Mouse (Mus musculus) hindbrain, embryonic 13.5 days (tissue): Measurements from ENCODE around the gene Cacna2d1. TPM values are rescaled to one million over a fixed set of nuclear protein-coding genes. Genes with fewer than 3 reads are reported as not detected.

Source experiments
- ATAC-seq: fragments of 200-750 bp; cut with Nextera tagmentation; 2 replicates; pipeline ENCODE4 v1.8.0; 2017; ENCODE audit warnings: moderate TSS enrichment; ENCODE audit not compliant: low FRiP score
- H3K27ac ChIP-seq: fragments of 300-500 bp; sonication (generic); 2 replicates; pipeline ENCODE4 v1.5.1; 2015; ENCODE audit warnings: inconsistent platforms, mild to moderate bottlenecking, moderate library complexity
- H3K27me3 ChIP-seq: fragments of 300-500 bp; sonication (generic); 2 replicates; pipeline ENCODE4 v1.6.1; 2015; ENCODE audit warnings: mild to moderate bottlenecking, inconsistent platforms
- H3K36me3 ChIP-seq: fragments of 300-500 bp; sonication (generic); 2 replicates; pipeline ENCODE4 v1.6.1; 2015; ENCODE audit warnings: mild to moderate bottlenecking, inconsistent platforms
- H3K4me1 ChIP-seq: fragments of 300-500 bp; sonication (generic); replicated peaks from 2 replicates; pipeline ENCODE4 v1.6.1; 2015; ENCODE audit warnings: inconsistent platforms
- H3K4me2 ChIP-seq: fragments of 300-500 bp; sonication (generic); 2 replicates; pipeline ENCODE4 v1.6.1; 2015; ENCODE audit warnings: inconsistent platforms, mild to moderate bottlenecking, moderate library complexity
- H3K4me3 ChIP-seq: fragments of 300-500 bp; sonication (generic); 2 replicates; pipeline ENCODE4 v1.5.1; 2015; ENCODE audit warnings: mild to moderate bottlenecking, inconsistent platforms
- H3K9ac ChIP-seq: fragments of 300-500 bp; sonication (generic); 2 replicates; pipeline ENCODE4 v1.6.1; 2015; ENCODE audit warnings: mild to moderate bottlenecking, inconsistent platforms
- H3K9me3 ChIP-seq: fragments of 300-500 bp; sonication (generic); 2 replicates; pipeline ENCODE4 v1.6.1; 2016; ENCODE audit warnings: inconsistent platforms
- WGBS: fragments of 180-500 bp; shearing (Covaris S2); methylation state at CpG from one replicate; pipeline ENCODE4 v1.1.7; 2015; 5-methylcytosine and 5-hydroxymethylcytosine counted together
- polyA plus RNA-seq: library from polyadenylated mRNA; unstranded; fragments of >200 nt; fragmentation: Nextera tagmentation; extraction: Ambion mirVana; gene quantifications from 2 replicates; pipeline ENCODE4 v1.2.1, GENCODE M21; 2015

Gene Cacna2d1
- polyA plus RNA-seq, 1 experiment from 2014 or later: 38.5 TPM

- no peak overlapping the region for H3K27ac ChIP-seq
- H3K27me3 ChIP-seq: no peaks in the 10 kb centered on the region
- H3K36me3 ChIP-seq: no peaks in the 10 kb centered on the region
- ATAC-seq: no peak
- WGBS: 62% methylated on average over 6 of the region's 6 CpGs
- no peaks in the 10 kb centered on the region for H3K4me1 ChIP-seq
- no peaks in the 10 kb centered on the region for H3K9me3 ChIP-seq
- H3K9ac ChIP-seq: no peak overlapping the region
- H3K4me2 ChIP-seq: no peak overlapping the region
- no peak overlapping the region for H3K4me3 ChIP-seq
Measured at GRCm38 (mm10) chr5:16265385-16265784, 330.9 kb downstream of the Cacna2d1 start.

DNA sequence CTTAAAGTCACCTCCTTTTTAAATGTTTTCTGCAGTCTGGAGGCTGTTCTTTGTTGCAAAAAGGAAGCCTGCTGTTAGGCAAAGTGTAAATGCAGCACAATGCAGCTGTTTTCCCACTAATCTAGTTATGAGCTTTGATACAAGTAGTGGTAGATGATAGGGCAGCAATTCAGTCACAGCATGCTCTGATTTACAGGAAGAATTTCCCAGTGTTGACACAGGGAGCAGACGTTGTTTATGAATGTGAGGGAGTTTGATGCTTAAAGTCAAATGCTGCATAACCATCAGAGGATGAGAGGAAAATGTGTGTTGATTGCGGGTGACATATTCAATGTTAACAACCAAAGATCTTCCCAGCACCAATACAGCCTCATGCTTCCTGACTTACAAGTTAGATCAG, 342.6 kb downstream of the Cacna2d1 start:
- H3K27ac ChIP-seq: no peak overlapping the region
- H3K9me3 ChIP-seq: no peaks in the 10 kb centered on the region
- H3K4me1 ChIP-seq: no peaks in the 10 kb centered on the region
- 0 out of 2 replicates have a peak, but pooled peaks cover 7% of the 10 kb centered on the region for H3K36me3 ChIP-seq
- H3K27me3 ChIP-seq: no peaks in the 10 kb centered on the region
- H3K4me2 ChIP-seq: no peak overlapping the region
- ATAC-seq: no peak
- H3K4me3 ChIP-seq: no peak overlapping the region
- H3K9ac ChIP-seq: no peak overlapping the region
- 69% methylated on average over 2 of the region's 2 CpGs for WGBS

GRCm38 (mm10) chr5:16281229-16281628, 346.7 kb downstream of the Cacna2d1 start:
- no peak for ATAC-seq
- H3K4me1 ChIP-seq: no peaks in the 10 kb centered on the region
- no peaks in the 10 kb centered on the region for H3K27me3 ChIP-seq
- no peaks in the 10 kb centered on the region for H3K9me3 ChIP-seq
- 88% methylated on average over 5 of the region's 5 CpGs for WGBS
- H3K36me3 ChIP-seq: 0 out of 2 replicates have a peak, but pooled peaks cover 5% of the 10 kb centered on the region
- no peak overlapping the region for H3K4me2 ChIP-seq
- H3K4me3 ChIP-seq: no peak overlapping the region
- no peak overlapping the region for H3K9ac ChIP-seq
- no peak overlapping the region for H3K27ac ChIP-seq

DNA sequence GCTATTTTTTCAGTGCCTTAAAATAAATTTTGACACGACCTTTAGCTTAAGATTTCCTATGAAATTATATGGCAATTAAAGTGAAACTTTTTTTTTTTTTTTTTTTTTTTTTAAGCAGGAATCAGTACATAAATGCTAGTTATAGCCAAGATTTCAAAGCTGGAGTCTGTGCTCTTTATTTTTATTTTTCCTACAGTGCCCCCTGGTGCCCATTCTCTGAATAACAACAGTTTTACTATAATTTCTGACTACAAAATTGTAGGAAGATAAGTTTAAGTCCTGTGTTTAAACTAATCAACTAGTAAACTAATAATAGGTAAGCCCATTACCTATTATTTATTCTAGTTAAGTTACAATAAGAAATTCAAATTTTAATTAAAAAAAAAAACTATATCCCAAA, 358.7 kb downstream of the Cacna2d1 start:
- no peak overlapping the region for H3K4me2 ChIP-seq
- 27% methylated on average over 1 of the region's 1 CpGs for WGBS
- peaks cover 3% of the 10 kb centered on the region; the same call in 1 of the 2 replicates for H3K4me1 ChIP-seq
- H3K36me3 ChIP-seq: no peaks in the 10 kb centered on the region
- ATAC-seq: 0 out of 2 replicates have a peak, but pooled peaks have one; percentile 17
- H3K9ac ChIP-seq: no peak overlapping the region
- no peak overlapping the region for H3K4me3 ChIP-seq
- no peak overlapping the region for H3K27ac ChIP-seq
- H3K27me3 ChIP-seq: no peaks in the 10 kb centered on the region
- H3K9me3 ChIP-seq: no peaks in the 10 kb centered on the region

GRCm38 (mm10) chr5:16293825-16294224, 359.3 kb downstream of the Cacna2d1 start:
- 79% methylated on average over 4 of the region's 4 CpGs for WGBS

GRCm38 (mm10) chr5:16294708-16295107, 360.2 kb downstream of the Cacna2d1 start:
- Histone ChIP-seq H3K4me1 (peaks cover 3% of the 10 kb centered on the region; the same call in 1 of the 2 replicates), H3K36me3 (no peaks in the 10 kb centered on the region), H3K9ac (no peak overlapping the region), H3K4me2 (no peak overlapping the region), H3K9me3 (no peaks in the 10 kb centered on the region), H3K4me3 (no peak overlapping the region), H3K27ac (no peak overlapping the region), H3K27me3 (no peaks in the 10 kb centered on the region)
- 54% methylated on average over 4 of the region's 4 CpGs for WGBS
- no peak for ATAC-seq

More at GRCm38 (mm10) chr5:16293825-16294224, 359.3 kb downstream of the Cacna2d1 start:
- no peaks in the 10 kb centered on the region for H3K36me3 ChIP-seq
- H3K9ac ChIP-seq: no peak overlapping the region
- no peaks in the 10 kb centered on the region for H3K27me3 ChIP-seq
- no peaks in the 10 kb centered on the region for H3K9me3 ChIP-seq
- peaks cover 3% of the 10 kb centered on the region; the same call in 1 of the 2 replicates for H3K4me1 ChIP-seq
- ATAC-seq: no peak
- no peak overlapping the region for H3K4me3 ChIP-seq
- no peak overlapping the region for H3K27ac ChIP-seq
- no peak overlapping the region for H3K4me2 ChIP-seq

- no peaks in the 10 kb centered on the region for H3K36me3 ChIP-seq
- H3K4me3 ChIP-seq: no peak overlapping the region
- no peaks in the 10 kb centered on the region for H3K27me3 ChIP-seq
- no peaks in the 10 kb centered on the region for H3K9me3 ChIP-seq
- no peak overlapping the region for H3K9ac ChIP-seq
- no peak for ATAC-seq
- peaks cover 3% of the 10 kb centered on the region; the same call in 1 of the 2 replicates for H3K4me1 ChIP-seq
- H3K27ac ChIP-seq: no peak overlapping the region
- no peak overlapping the region for H3K4me2 ChIP-seq
- WGBS: 74% methylated on average over 4 of the region's 4 CpGs
Measured at GRCm38 (mm10) chr5:16297170-16297771, 362.8 kb downstream of the Cacna2d1 start.

GRCm38 (mm10) chr5:16299631-16300030, 365.1 kb downstream of the Cacna2d1 start:
- peaks cover 3% of the 10 kb centered on the region; the same call in 1 of the 2 replicates for H3K4me1 ChIP-seq
- 91% methylated on average over 6 of the region's 6 CpGs for WGBS
- no peak overlapping the region for H3K4me2 ChIP-seq
- H3K4me3 ChIP-seq: no peak overlapping the region
- H3K36me3 ChIP-seq: no peaks in the 10 kb centered on the region
- H3K9ac ChIP-seq: no peak overlapping the region
- no peaks in the 10 kb centered on the region for H3K9me3 ChIP-seq
- H3K27ac ChIP-seq: no peak overlapping the region
- ATAC-seq: no peak
- H3K27me3 ChIP-seq: no peaks in the 10 kb centered on the region

- no peak overlapping the region for H3K4me3 ChIP-seq
- H3K9ac ChIP-seq: no peak overlapping the region
- no peaks in the 10 kb centered on the region for H3K27me3 ChIP-seq
- H3K4me2 ChIP-seq: no peak overlapping the region
- peak; percentile 68 for ATAC-seq
- no peak overlapping the region for H3K27ac ChIP-seq
- 43% methylated on average over 7 of the region's 7 CpGs for WGBS
- H3K36me3 ChIP-seq: no peaks in the 10 kb centered on the region
- no peaks in the 10 kb centered on the region for H3K9me3 ChIP-seq
- H3K4me1 ChIP-seq: no peaks in the 10 kb centered on the region
Measured at GRCm38 (mm10) chr5:16309168-16310006, 374.9 kb downstream of the Cacna2d1 start.

DNA sequence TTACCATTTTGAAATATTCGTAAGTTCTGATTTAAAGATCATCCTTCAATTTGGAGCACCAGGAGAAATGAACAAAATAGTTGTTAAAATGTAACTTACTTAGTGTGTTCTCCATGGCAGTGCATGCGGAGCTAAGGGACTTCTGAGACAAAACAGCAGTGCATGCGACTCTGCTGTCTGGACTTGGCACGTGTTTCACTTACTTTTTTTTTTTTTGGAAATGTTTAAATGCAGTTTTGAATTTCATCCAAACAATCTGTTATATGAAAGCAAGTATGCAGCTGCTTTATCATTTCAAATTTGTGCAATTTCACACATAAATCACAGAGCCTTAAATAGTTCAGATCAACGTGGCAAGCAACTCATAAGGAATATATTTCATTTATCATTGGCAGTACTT, 379.8 kb downstream of the Cacna2d1 start:
- ATAC-seq: no peak
- H3K9ac ChIP-seq: no peak overlapping the region
- no peaks in the 10 kb centered on the region for H3K4me1 ChIP-seq
- H3K36me3 ChIP-seq: no peaks in the 10 kb centered on the region; the same call in 1 of the 2 replicates
- H3K4me2 ChIP-seq: no peak overlapping the region
- 87% methylated on average over 5 of the region's 5 CpGs for WGBS
- H3K27ac ChIP-seq: no peak overlapping the region
- H3K4me3 ChIP-seq: no peak overlapping the region
- no peaks in the 10 kb centered on the region for H3K27me3 ChIP-seq
- no peaks in the 10 kb centered on the region for H3K9me3 ChIP-seq

DNA sequence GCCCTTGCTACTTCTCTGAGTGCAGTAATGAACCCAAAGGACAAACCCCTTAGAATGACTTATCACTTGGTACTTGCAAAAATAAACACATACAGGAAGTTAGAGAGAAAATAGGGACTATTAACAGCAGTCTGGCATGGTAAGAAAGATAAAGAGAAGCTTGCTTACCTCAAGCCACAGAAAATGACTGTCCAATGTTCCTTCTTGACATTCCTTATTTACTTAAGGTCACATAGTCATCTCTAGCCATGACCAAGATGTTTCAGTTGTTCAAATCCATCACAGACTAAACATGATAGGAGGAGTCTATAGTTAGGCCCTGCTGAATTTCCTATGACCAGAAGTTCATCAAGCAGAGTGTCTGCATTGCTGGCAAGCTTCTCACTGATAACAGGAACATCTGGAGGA, 381.5 kb downstream of the Cacna2d1 start:
- H3K9ac ChIP-seq: no peak overlapping the region
- H3K36me3 ChIP-seq: no peaks in the 10 kb centered on the region; the same call in 1 of the 2 replicates
- H3K4me3 ChIP-seq: no peak overlapping the region
- H3K4me2 ChIP-seq: no peak overlapping the region
- no peak for ATAC-seq
- no peaks in the 10 kb centered on the region for H3K4me1 ChIP-seq
- no peaks in the 10 kb centered on the region for H3K27me3 ChIP-seq
- H3K27ac ChIP-seq: no peak overlapping the region
- H3K9me3 ChIP-seq: no peaks in the 10 kb centered on the region

DNA sequence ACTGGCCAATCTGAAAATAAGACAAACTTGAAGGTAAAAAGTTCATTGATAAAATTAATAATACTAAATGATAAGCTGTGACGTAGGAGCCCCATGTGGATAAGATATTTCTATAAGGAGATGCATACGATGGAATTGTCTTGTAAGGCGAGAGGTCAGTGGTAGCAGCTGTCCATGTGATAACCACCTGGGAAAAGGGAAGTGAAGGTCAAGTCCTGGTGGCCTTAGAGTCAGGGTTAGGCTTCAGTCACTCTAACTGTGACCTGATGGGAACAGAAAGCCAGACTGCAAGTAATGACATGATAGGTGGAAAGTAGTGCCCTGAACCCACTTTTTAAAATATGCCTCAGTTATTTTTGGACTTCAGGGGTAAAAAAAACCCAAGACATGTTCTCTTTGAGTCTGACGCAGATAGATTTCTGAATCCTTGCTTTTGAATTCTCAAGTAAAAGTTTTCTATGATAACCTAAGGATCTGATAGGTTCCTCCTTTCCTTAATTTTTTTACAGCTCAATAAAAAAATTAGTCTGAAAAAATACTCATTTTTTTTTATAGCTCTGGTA, 383.3 kb downstream of the Cacna2d1 start:
- no peak overlapping the region for H3K4me2 ChIP-seq
- ATAC-seq: no peak
- H3K4me1 ChIP-seq: no peaks in the 10 kb centered on the region
- no peak overlapping the region for H3K27ac ChIP-seq
- no peak overlapping the region for H3K9ac ChIP-seq
- no peaks in the 10 kb centered on the region for H3K9me3 ChIP-seq
- WGBS: 87% methylated on average over 4 of the region's 4 CpGs
- no peaks in the 10 kb centered on the region; the same call in 1 of the 2 replicates for H3K36me3 ChIP-seq
- H3K4me3 ChIP-seq: no peak overlapping the region
- H3K27me3 ChIP-seq: no peaks in the 10 kb centered on the region
